8 mouse cellular contexts compared by ENCODE assay signal in the genomic region with DNA sequence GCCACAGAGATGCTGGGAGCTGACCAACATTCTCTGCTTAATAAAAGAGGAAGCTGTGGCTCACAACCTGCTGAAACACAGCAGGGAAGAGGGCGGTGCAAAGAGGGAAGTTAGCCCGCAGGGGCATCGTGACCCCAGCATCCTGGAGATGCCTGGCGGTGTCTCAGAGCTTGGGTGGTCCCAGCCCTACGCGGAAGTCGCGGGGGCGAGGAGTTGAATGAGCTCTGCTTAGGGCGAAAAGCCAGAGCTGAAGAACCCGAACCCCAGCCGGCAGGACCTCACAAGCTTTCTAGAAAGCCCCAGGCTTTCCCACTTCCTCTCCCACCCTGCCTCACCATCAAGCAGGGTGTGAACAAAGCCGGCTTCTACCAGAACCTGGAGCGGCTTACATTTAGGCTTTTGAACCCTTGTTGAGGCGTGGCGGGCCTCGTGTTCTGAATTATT. TPM values are rescaled to one million over a fixed set of nuclear protein-coding genes. Genes with fewer than 3 reads are reported as not detected.
A peak's percentile ranks its signal among the peaks of the same experiment; 100 is the strongest.
DNase-seq lines count a peak whose midpoint lies in the region; ATAC-seq and TF ChIP-seq lines count a peak whose summit lies in the region.

No protein-coding gene starts in this region.

- peaks cover 8% of the 10 kb centered on the region for H3K27me3 ChIP-seq in erythroblast, embryonic 14.5 days (ENCODE audit: control insufficient read depth)
- H3K27me3 ChIP-seq in megakaryocyte, embryonic 14.5 days (replicated peaks): no peaks in the 10 kb centered on the region
- no peaks in the 10 kb centered on the region for H3K27me3 ChIP-seq in testis, adult 2 months (ENCODE audit: control insufficient read depth, insufficient read depth, low read length)

- peak; percentile 52 for DNase-seq in heart, adult 8-10 months (ENCODE audit: low spot score)
- DNase-seq in kidney, postnatal 36 days: peak; percentile 46 to 47
- no peak for DNase-seq in layer of hippocampus, adult 18-20 months (ENCODE audit: low spot score in 2 of 2)

- no peak for TF ChIP-seq POLR2A in bone marrow macrophage, adult 2 months (IDR thresholded peaks at IDR 0.05; ENCODE audit: borderline replicate concordance, low read depth, low read length)
- 0 out of 2 replicates have a peak, but pooled peaks have one; percentile 22 for TF ChIP-seq POLR2A in testis, adult 2 months (IDR thresholded peaks at IDR 0.05; ENCODE audit: control insufficient read depth, low read depth, low read length)

- H3K36me3 ChIP-seq in erythroblast, embryonic 14.5 days (ENCODE audit: control insufficient read depth): peaks cover 6% of the 10 kb centered on the region
- peaks cover 10% of the 10 kb centered on the region for H3K36me3 ChIP-seq in megakaryocyte, embryonic 14.5 days (replicated peaks; ENCODE audit: low read length)
- H3K36me3 ChIP-seq in testis, adult 2 months (ENCODE audit: control insufficient read depth, insufficient read depth, low read length): no peaks in the 10 kb centered on the region

- no peaks in the 10 kb centered on the region for H3K9me3 ChIP-seq in erythroblast, embryonic 14.5 days (ENCODE audit: control insufficient read depth, low read length)
- H3K9me3 ChIP-seq in megakaryocyte, embryonic 14.5 days: no peaks in the 10 kb centered on the region

- H3K27ac ChIP-seq in bone marrow macrophage, adult 2 months (ENCODE audit: insufficient read depth, low read depth, low read length): peak overlapping the region; percentile 89
- peak overlapping the region; percentile 45; the same call in 1 of the 2 replicates for H3K27ac ChIP-seq in testis, adult 2 months (ENCODE audit: control insufficient read depth, insufficient read depth, low read depth, low read length)

- peaks cover 39% of the 10 kb centered on the region for H3K4me1 ChIP-seq in erythroblast, embryonic 14.5 days (ENCODE audit: control insufficient read depth)
- H3K4me1 ChIP-seq in bone marrow macrophage, adult 2 months (ENCODE audit: control insufficient read depth, insufficient read depth, low read length): peaks cover 37% of the 10 kb centered on the region
- peaks cover 47% of the 10 kb centered on the region for H3K4me1 ChIP-seq in megakaryocyte, embryonic 14.5 days
- peaks cover 18% of the 10 kb centered on the region for H3K4me1 ChIP-seq in testis, adult 2 months (ENCODE audit: control insufficient read depth, insufficient read depth, low read length)

- ATAC-seq in erythroblast, adult 5-6 weeks (replicated peaks; ENCODE audit: low FRiP score, poor library complexity, severe bottlenecking): no peak

- no peak for TF ChIP-seq CTCF in bone marrow macrophage, adult 2 months (IDR thresholded peaks at IDR 0.05; ENCODE audit: low read depth, low read length)
- no peak for TF ChIP-seq CTCF in testis, adult 2 months (IDR thresholded peaks at IDR 0.05; ENCODE audit: control insufficient read depth, insufficient read depth, insufficient replicate concordance, low read depth, low read length)

- peak overlapping the region; percentile 34 for H3K4me3 ChIP-seq in erythroblast, embryonic 14.5 days (replicated peaks)
- H3K4me3 ChIP-seq in bone marrow macrophage, adult 2 months (ENCODE audit: insufficient read depth, low read length): peak overlapping the region; percentile 36
- peak overlapping the region; percentile 91 for H3K4me3 ChIP-seq in megakaryocyte, embryonic 14.5 days (replicated peaks)
- peak overlapping the region; percentile 5; the same call in 1 of the 2 replicates for H3K4me3 ChIP-seq in testis, adult 2 months (ENCODE audit: control insufficient read depth, low read depth, low read length)

RNA-seq across cellular contexts. Expression of a gene that starts 2.3 kb away (rescaled TPM):
- polyA plus RNA-seq in erythroblast, embryonic 14.5 days (2012): 1.4 and 1.5 TPM in 2 replicates
- total RNA-seq in erythroblast, adult 5-6 weeks (2015; ENCODE audit: low replicate concordance): 17.3 and 18.6 TPM in 2 replicates
- total RNA-seq in erythroblast, adult 5-6 weeks (2017; ENCODE audit: low replicate concordance): 3.6 and 3.9 TPM in 2 replicates
- 42.4 and 43.7 TPM in 2 replicates for polyA plus RNA-seq in bone marrow macrophage, adult 2 months (2012; ENCODE audit: insufficient read depth, insufficient read length, missing spikeins)
- total RNA-seq in heart, adult 8-10 months (2022): 10 to 100 TPM; 12.6 to 19.1 (median 15.3) TPM
- 12.9 and 15.1 TPM in 2 replicates for polyA plus RNA-seq in megakaryocyte, embryonic 14.5 days (2012; ENCODE audit: insufficient read depth, low replicate concordance)
- polyA plus RNA-seq in testis, adult 2 months (2012; rRNA removed): 66.5 and 73.1 TPM in 2 replicates
- 10 to 100 TPM; 54.3 to 63.1 TPM for total RNA-seq in layer of hippocampus, adult 18-20 months (2021)

RNA-seq across cellular contexts. Expression of a gene that starts 12.6 kb away (rescaled TPM):
- polyA plus RNA-seq in erythroblast, embryonic 14.5 days (2012): 0.03 TPM in 2 replicates
- total RNA-seq in erythroblast, adult 5-6 weeks (2015; ENCODE audit: low replicate concordance): 1.0 TPM in 1 of 2 replicates, not detected in the other
- total RNA-seq in erythroblast, adult 5-6 weeks (2017; ENCODE audit: low replicate concordance): not detected in 2 replicates
- 8.7 and 9.8 TPM in 2 replicates for polyA plus RNA-seq in bone marrow macrophage, adult 2 months (2012; ENCODE audit: insufficient read depth, insufficient read length, missing spikeins)
- 10 to 100 TPM in 3 of 4 experiments, 1 to 10 TPM in 1; 9.2 to 10.8 (median 10.3) TPM for total RNA-seq in heart, adult 8-10 months (2022)
- polyA plus RNA-seq in megakaryocyte, embryonic 14.5 days (2012; ENCODE audit: insufficient read depth, low replicate concordance): 2.5 and 6.0 TPM in 2 replicates
- polyA plus RNA-seq in testis, adult 2 months (2012; rRNA removed): 16.3 and 19.0 TPM in 2 replicates
- total RNA-seq in layer of hippocampus, adult 18-20 months (2021): 10 to 100 TPM; 14.5 to 18.4 TPM

RNA-seq across cellular contexts. Expression of a gene that starts 12.8 kb away (rescaled TPM):
- polyA plus RNA-seq in erythroblast, embryonic 14.5 days (2012): not detected in 2 replicates
- total RNA-seq in erythroblast, adult 5-6 weeks (2015; ENCODE audit: low replicate concordance): 0.84 TPM in 1 of 2 replicates, not detected in the other
- not detected in 2 replicates for total RNA-seq in erythroblast, adult 5-6 weeks (2017; ENCODE audit: low replicate concordance)
- 8.1 and 9.2 TPM in 2 replicates for polyA plus RNA-seq in bone marrow macrophage, adult 2 months (2012; ENCODE audit: insufficient read depth, insufficient read length, missing spikeins)
- 1 to 10 TPM in 1 of 4 experiments, under 1 TPM in 3; 0.22 to 1.0 (median 0.63) TPM for total RNA-seq in heart, adult 8-10 months (2022)
- not detected in 2 replicates for polyA plus RNA-seq in megakaryocyte, embryonic 14.5 days (2012; ENCODE audit: insufficient read depth, low replicate concordance)
- 5.1 and 5.3 TPM in 2 replicates for polyA plus RNA-seq in testis, adult 2 months (2012; rRNA removed)
- total RNA-seq in layer of hippocampus, adult 18-20 months (2021): 1 to 10 TPM; 1.4 to 1.9 TPM

RNA-seq across cellular contexts. Expression of a gene that starts 18.5 kb away (rescaled TPM):
- polyA plus RNA-seq in erythroblast, embryonic 14.5 days (2012): 7.4 and 8.9 TPM in 2 replicates
- 7.5 and 27.6 TPM in 2 replicates for total RNA-seq in erythroblast, adult 5-6 weeks (2015; ENCODE audit: low replicate concordance)
- 19.2 and 23.3 TPM in 2 replicates for total RNA-seq in erythroblast, adult 5-6 weeks (2017; ENCODE audit: low replicate concordance)
- polyA plus RNA-seq in bone marrow macrophage, adult 2 months (2012; ENCODE audit: insufficient read depth, insufficient read length, missing spikeins): 33.9 and 38.8 TPM in 2 replicates
- 10 to 100 TPM; 18.4 to 23.7 (median 21.4) TPM for total RNA-seq in heart, adult 8-10 months (2022)
- 44.8 and 144 TPM in 2 replicates for polyA plus RNA-seq in megakaryocyte, embryonic 14.5 days (2012; ENCODE audit: insufficient read depth, low replicate concordance)
- 32.0 and 33.5 TPM in 2 replicates for polyA plus RNA-seq in testis, adult 2 months (2012; rRNA removed)
- 10 to 100 TPM; 41.5 to 46.1 TPM for total RNA-seq in layer of hippocampus, adult 18-20 months (2021)

RNA-seq across cellular contexts. Expression of a gene that starts 31.3 kb away (rescaled TPM):
- polyA plus RNA-seq in erythroblast, embryonic 14.5 days (2012): 59.0 and 82.9 TPM in 2 replicates
- 140 and 157 TPM in 2 replicates for total RNA-seq in erythroblast, adult 5-6 weeks (2015; ENCODE audit: low replicate concordance)
- total RNA-seq in erythroblast, adult 5-6 weeks (2017; ENCODE audit: low replicate concordance): 174 and 180 TPM in 2 replicates
- polyA plus RNA-seq in bone marrow macrophage, adult 2 months (2012; ENCODE audit: insufficient read depth, insufficient read length, missing spikeins): 144 and 159 TPM in 2 replicates
- total RNA-seq in heart, adult 8-10 months (2022): 100 to 1,000 TPM; 119 to 149 (median 133) TPM
- 373 and 587 TPM in 2 replicates for polyA plus RNA-seq in megakaryocyte, embryonic 14.5 days (2012; ENCODE audit: insufficient read depth, low replicate concordance)
- polyA plus RNA-seq in testis, adult 2 months (2012; rRNA removed): 85.0 and 97.4 TPM in 2 replicates
- 100 to 1,000 TPM; 149 to 157 TPM for total RNA-seq in layer of hippocampus, adult 18-20 months (2021)

Comparison
In these comparisons a context has a peak if more than half of its experiments do, and no peak if none do; other contexts are left out.
1. H3K4me3 ChIP-seq: peak in every context shown above with its lines; median percentile 91 in megakaryocyte, embryonic 14.5 days; 36 in bone marrow macrophage, adult 2 months; 34 in erythroblast, embryonic 14.5 days; 5 in testis, adult 2 months.
2. DNase-seq: peak in heart, adult 8-10 months (single experiment) and kidney, postnatal 36 days (2 of 2); none in layer of hippocampus, adult 18-20 months (0 of 2).